21 mouse cellular contexts compared by ENCODE assay signal in the genomic region with DNA sequence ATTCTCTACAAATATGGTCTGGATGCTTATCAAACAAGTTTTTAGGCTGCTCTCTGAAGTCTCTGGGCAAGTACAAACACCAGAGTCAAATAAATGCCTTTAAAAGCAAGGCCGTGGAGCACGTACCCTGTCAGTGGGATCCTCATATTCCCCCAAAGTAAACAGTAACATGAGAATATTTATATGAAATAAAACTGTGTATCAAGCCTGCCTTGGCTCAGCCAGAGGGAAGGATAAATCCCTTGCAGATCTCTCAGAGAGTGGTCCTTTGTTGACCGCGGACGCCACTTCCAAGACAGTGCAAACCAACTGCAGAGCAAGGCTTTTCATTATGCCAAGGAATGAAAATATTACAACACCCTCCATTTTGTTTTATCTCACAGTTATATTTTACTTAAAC.
"Had no signal": no experiment of that assay in that cellular context is flagged by ENCODE, and none has a peak within 500 bp of the region (broad histone marks: within the 10 kb centered on the region; RNA-seq: fewer than 3 reads in every experiment).

No protein-coding gene starts in this region.

- H3K27ac ChIP-seq: liver, embryonic 12.5 days; liver, embryonic 14.5 days; midbrain, embryonic 10.5 days; midbrain, embryonic 12.5 days; neural tube, embryonic 13.5 days; neural tube, embryonic 15.5 days; stomach, embryonic 15.5 days had no signal

- ATAC-seq: liver, embryonic 12.5 days; lung, postnatal 0 days; midbrain, embryonic 16.5 days had no signal

- H3K4me3 ChIP-seq: liver, embryonic 12.5 days; midbrain, embryonic 10.5 days; midbrain, embryonic 12.5 days; myocyte; neural tube, embryonic 13.5 days; neural tube, embryonic 15.5 days; stomach, embryonic 15.5 days had no signal

- DNase-seq: lung, postnatal 14 days; lung, postnatal 4 days; midbrain, embryonic 14.5 days; retina, postnatal 1 day; right cerebral cortex, adult 18-20 months; right cerebral cortex, postnatal 25 days; right cerebral cortex, postnatal 4 days; spleen, adult 18-20 months; thymus, adult 18-20 months; thymus, postnatal 14 days; thymus, postnatal 36 days had no signal

- H3K27me3 ChIP-seq: liver, embryonic 12.5 days; stomach, embryonic 15.5 days had no signal

- H3K9ac ChIP-seq: liver, embryonic 12.5 days; liver, embryonic 14.5 days; midbrain, embryonic 12.5 days; neural tube, embryonic 13.5 days; neural tube, embryonic 15.5 days; stomach, embryonic 15.5 days had no signal

- H3K9me3 ChIP-seq: liver, embryonic 12.5 days; midbrain, embryonic 10.5 days; midbrain, embryonic 12.5 days; neural tube, embryonic 13.5 days; neural tube, embryonic 15.5 days; stomach, embryonic 15.5 days had no signal

- H3K4me2 ChIP-seq: liver, embryonic 12.5 days; midbrain, embryonic 12.5 days; neural tube, embryonic 13.5 days; neural tube, embryonic 15.5 days; stomach, embryonic 15.5 days had no signal

- H3K4me1 ChIP-seq: midbrain, embryonic 10.5 days; midbrain, embryonic 12.5 days; neural tube, embryonic 15.5 days; stomach, embryonic 15.5 days had no signal

- H3K36me3 ChIP-seq: liver, embryonic 12.5 days; midbrain, embryonic 10.5 days; midbrain, embryonic 12.5 days; neural tube, embryonic 13.5 days; neural tube, embryonic 15.5 days; stomach, embryonic 15.5 days had no signal
